Mouse (Mus musculus) intestine, embryonic 14.5 days (tissue): ENCODE results near the gene Grin3b. TPM values are rescaled to one million over a fixed set of nuclear protein-coding genes. Genes with fewer than 3 reads are reported as not detected.

Source experiments
- ATAC-seq: fragments of 200-750 bp; cut with Nextera tagmentation; replicated peaks from 2 replicates; pipeline ENCODE4 v1.8.0; 2017; ENCODE audit warnings: low read depth, moderate number of reproducible peaks, moderate TSS enrichment, moderate library complexity; ENCODE audit not compliant: low FRiP score, low TSS enrichment
- DNase-seq: peaks from one replicate; pipeline ENCODE4 v3.0.0-alpha.2; 2018; ENCODE audit warnings: low spot score
- H3K27ac ChIP-seq: fragments of 300-500 bp; sonication (generic); 2 replicates; pipeline ENCODE4 v1.5.1; 2014; ENCODE audit warnings: low read depth, mild to moderate bottlenecking, control low read depth
- H3K27me3 ChIP-seq: fragments of 300-500 bp; sonication (generic); replicated peaks from 2 replicates; pipeline ENCODE4 v1.6.1; 2014; ENCODE audit warnings: low read length, control low read depth; ENCODE audit not compliant: control insufficient read depth, insufficient read depth
- H3K36me3 ChIP-seq: fragments of 300-500 bp; sonication (generic); 2 replicates; pipeline ENCODE4 v1.6.1; 2014; ENCODE audit warnings: low read length, control low read depth; ENCODE audit not compliant: control insufficient read depth, insufficient read depth
- H3K4me1 ChIP-seq: fragments of 300-500 bp; sonication (generic); replicated peaks from 2 replicates; pipeline ENCODE4 v1.6.1; 2014; ENCODE audit warnings: low read length, control low read depth, mixed read lengths; ENCODE audit not compliant: control insufficient read depth, insufficient read depth
- H3K4me2 ChIP-seq: fragments of 300-500 bp; sonication (generic); 2 replicates; pipeline ENCODE4 v1.6.1; 2014; ENCODE audit warnings: low read length
- H3K4me3 ChIP-seq: fragments of 300-500 bp; sonication (generic); 2 replicates; pipeline ENCODE4 v1.5.1; 2014; ENCODE audit warnings: low read depth, low read length, control low read depth, mixed read lengths
- H3K9ac ChIP-seq: fragments of 300-500 bp; sonication (generic); 2 replicates; pipeline ENCODE4 v1.6.1; 2014; ENCODE audit warnings: mild to moderate bottlenecking, low read length
- H3K9me3 ChIP-seq: fragments of 300-500 bp; sonication (generic); 2 replicates; pipeline ENCODE4 v1.6.1; 2016; ENCODE audit warnings: low read length, control low read depth; ENCODE audit not compliant: control insufficient read depth
- WGBS: fragments of 180-500 bp; shearing (Covaris S2); extraction: QIAGEN DNeasy Blood & Tissue Kit; methylation state at CpG from one replicate; pipeline ENCODE4 v1.1.7; 2014; 5-methylcytosine and 5-hydroxymethylcytosine counted together
- polyA plus RNA-seq: library from polyadenylated mRNA; unstranded; fragments of >200 nt; fragmentation: Nextera tagmentation; extraction: Ambion mirVana; gene quantifications from 2 replicates; pipeline ENCODE4 v1.2.1, GENCODE M21; 2014

Gene Grin3b
- polyA plus RNA-seq, 1 experiment from 2014 or later = 0.28 TPM

GRCm38 (mm10) chr10:79969124-79969568 lies 1.4 kb upstream of the Grin3b start:
- ATAC-seq (no peak), DNase-seq (no peak)
- Histone ChIP-seq H3K9ac (no peak overlapping the region), H3K27me3 (peaks cover 22% of the 10 kb centered on the region), H3K4me2 (no peak overlapping the region), H3K27ac (no peak overlapping the region), H3K4me1 (no peaks in the 10 kb centered on the region; the same call in none of the 2 replicates), H3K9me3 (no peaks in the 10 kb centered on the region), H3K4me3 (no peak overlapping the region), H3K36me3 (peaks cover 39% of the 10 kb centered on the region)
- WGBS = 21% methylated on average over 3 of the region's 3 CpGs

GRCm38 (mm10) chr10:79971183-79971497 lies 625 bp downstream of the Grin3b start:
- WGBS = 4% methylated on average over 21 of the region's 21 CpGs
- Histone ChIP-seq H3K36me3 (peaks cover 33% of the 10 kb centered on the region), H3K27ac (no peak overlapping the region), H3K4me1 (no peaks in the 10 kb centered on the region; the same call in none of the 2 replicates), H3K9me3 (no peaks in the 10 kb centered on the region), H3K4me2 (peak overlapping the region; percentile 56), H3K9ac (peak overlapping the region; percentile 34; the same call in 1 of the 2 replicates), H3K4me3 (peak overlapping the region; percentile 45), H3K27me3 (peaks cover 22% of the 10 kb centered on the region)
- DNase-seq (peak; percentile 70), ATAC-seq (peak; percentile 13; the same call in 1 of the 2 replicates)

- WGBS = 62% methylated on average over 14 of the region's 14 CpGs
- no peak overlapping the region for H3K9ac ChIP-seq
- no peaks in the 10 kb centered on the region for H3K9me3 ChIP-seq
- ATAC-seq (no peak), DNase-seq (no peak)
- no peaks in the 10 kb centered on the region; the same call in none of the 2 replicates for H3K4me1 ChIP-seq
- no peak overlapping the region for H3K4me2 ChIP-seq
- H3K4me3 ChIP-seq = no peak overlapping the region
- H3K36me3 ChIP-seq = peaks cover 33% of the 10 kb centered on the region
- H3K27me3 ChIP-seq = peaks cover 22% of the 10 kb centered on the region
- H3K27ac ChIP-seq = no peak overlapping the region
Observed at GRCm38 (mm10) chr10:79972831-79973230, 2.3 kb downstream of the Grin3b start.

- peaks cover 43% of the 10 kb centered on the region for H3K36me3 ChIP-seq
- 90% methylated on average over 21 of the region's 21 CpGs for WGBS
Observed at GRCm38 (mm10) chr10:79974087-79974486, 3.6 kb downstream of the Grin3b start.

GRCm38 (mm10) chr10:79974668-79975067 lies 4.2 kb downstream of the Grin3b start:
- H3K27me3 ChIP-seq = peaks cover 19% of the 10 kb centered on the region
- 88% methylated on average over 8 of the region's 8 CpGs for WGBS
- DNase-seq = no peak

More at GRCm38 (mm10) chr10:79974087-79974486, 3.6 kb downstream of the Grin3b start:
- no peak overlapping the region for H3K4me3 ChIP-seq
- peaks cover 22% of the 10 kb centered on the region for H3K27me3 ChIP-seq
- H3K9me3 ChIP-seq = no peaks in the 10 kb centered on the region
- H3K9ac ChIP-seq = no peak overlapping the region
- DNase-seq (no peak), ATAC-seq (no peak)
- no peaks in the 10 kb centered on the region; the same call in none of the 2 replicates for H3K4me1 ChIP-seq
- H3K27ac ChIP-seq = no peak overlapping the region
- no peak overlapping the region for H3K4me2 ChIP-seq

GRCm38 (mm10) chr10:79976071-79976721 lies 5.7 kb downstream of the Grin3b start:
- ATAC-seq (no peak), DNase-seq (no peak)
- 81% methylated on average over 27 of the region's 28 CpGs for WGBS
- Histone ChIP-seq H3K36me3 (peaks cover 51% of the 10 kb centered on the region), H3K27me3 (peaks cover 10% of the 10 kb centered on the region), H3K9ac (no peak overlapping the region), H3K4me2 (no peak overlapping the region), H3K4me1 (no peaks in the 10 kb centered on the region; the same call in 1 of the 2 replicates), H3K4me3 (no peak overlapping the region), H3K27ac (no peak overlapping the region), H3K9me3 (no peaks in the 10 kb centered on the region)

More at GRCm38 (mm10) chr10:79974668-79975067, 4.2 kb downstream of the Grin3b start:
- Histone ChIP-seq H3K4me3 (no peak overlapping the region), H3K27ac (no peak overlapping the region), H3K9ac (no peak overlapping the region), H3K4me1 (no peaks in the 10 kb centered on the region; the same call in none of the 2 replicates), H3K36me3 (peaks cover 48% of the 10 kb centered on the region), H3K9me3 (no peaks in the 10 kb centered on the region), H3K4me2 (no peak overlapping the region)
- no peak for ATAC-seq

GRCm38 (mm10) chr10:79976722-79977107 lies 6.2 kb downstream of the Grin3b start:
- WGBS = 75% methylated on average over 35 of the region's 36 CpGs
- no peak overlapping the region for H3K9ac ChIP-seq
- H3K9me3 ChIP-seq = no peaks in the 10 kb centered on the region
- H3K27me3 ChIP-seq = peaks cover 4% of the 10 kb centered on the region
- DNase-seq (no peak), ATAC-seq (no peak)
- no peak overlapping the region for H3K4me3 ChIP-seq
- H3K4me1 ChIP-seq = no peaks in the 10 kb centered on the region
- no peak overlapping the region for H3K27ac ChIP-seq
- peaks cover 55% of the 10 kb centered on the region for H3K36me3 ChIP-seq
- H3K4me2 ChIP-seq = no peak overlapping the region

- Histone ChIP-seq H3K36me3 (peaks cover 55% of the 10 kb centered on the region), H3K9me3 (no peaks in the 10 kb centered on the region), H3K9ac (no peak overlapping the region), H3K27ac (no peak overlapping the region), H3K4me1 (no peaks in the 10 kb centered on the region), H3K4me3 (no peak overlapping the region), H3K4me2 (no peak overlapping the region), H3K27me3 (no peaks in the 10 kb centered on the region)
- ATAC-seq (no peak), DNase-seq (no peak)
- 83% methylated on average over 28 of the region's 28 CpGs for WGBS
Observed at GRCm38 (mm10) chr10:79977324-79977723, 6.8 kb downstream of the Grin3b start.

GRCm38 (mm10) chr10:79978061-79978460 lies 7.5 kb downstream of the Grin3b start:
- 95% methylated on average over 18 of the region's 21 CpGs for WGBS
- H3K4me3 ChIP-seq = no peak overlapping the region
- H3K27me3 ChIP-seq = no peaks in the 10 kb centered on the region
- H3K27ac ChIP-seq = no peak overlapping the region
- DNase-seq (no peak), ATAC-seq (no peak)
- peaks cover 55% of the 10 kb centered on the region for H3K36me3 ChIP-seq
- H3K9ac ChIP-seq = no peak overlapping the region
- H3K4me1 ChIP-seq = peaks cover 6% of the 10 kb centered on the region
- H3K4me2 ChIP-seq = no peak overlapping the region
- H3K9me3 ChIP-seq = no peaks in the 10 kb centered on the region
